Mouse (Mus musculus) midbrain, embryonic 15.5 days (tissue): ENCODE measurements around the gene Erbb4. TPM values are rescaled to one million over a fixed set of nuclear protein-coding genes. Genes with fewer than 3 reads are reported as not detected.

ENCODE experiments used
- ATAC-seq: fragments of 200-750 bp; cut with Nextera tagmentation; replicated peaks from 2 replicates; pipeline ENCODE4 v1.8.0; 2017; ENCODE audit warnings: moderate TSS enrichment
- H3K27ac ChIP-seq: fragments of 300-500 bp; sonication (generic); 2 replicates; pipeline ENCODE4 v1.5.1; 2015; ENCODE audit warnings: mild to moderate bottlenecking, inconsistent platforms
- H3K27me3 ChIP-seq: fragments of 300-500 bp; sonication (generic); replicated peaks from 2 replicates; pipeline ENCODE4 v1.6.1; 2015; ENCODE audit warnings: inconsistent platforms
- H3K36me3 ChIP-seq: fragments of 300-500 bp; sonication (generic); replicated peaks from 2 replicates; pipeline ENCODE4 v1.6.1; 2015; ENCODE audit warnings: inconsistent platforms
- H3K4me1 ChIP-seq: fragments of 300-500 bp; sonication (generic); 2 replicates; pipeline ENCODE4 v1.6.1; 2015; ENCODE audit warnings: inconsistent platforms
- H3K4me2 ChIP-seq: fragments of 300-500 bp; sonication (generic); 2 replicates; pipeline ENCODE4 v1.6.1; 2015; ENCODE audit warnings: inconsistent platforms, mild to moderate bottlenecking, moderate library complexity
- H3K4me3 ChIP-seq: fragments of 300-500 bp; sonication (generic); 2 replicates; pipeline ENCODE4 v1.5.1; 2015; ENCODE audit warnings: mild to moderate bottlenecking, inconsistent platforms
- H3K9ac ChIP-seq: fragments of 300-500 bp; sonication (generic); 2 replicates; pipeline ENCODE4 v1.6.1; 2015; ENCODE audit warnings: mild to moderate bottlenecking, inconsistent platforms
- H3K9me3 ChIP-seq: fragments of 300-500 bp; sonication (generic); 2 replicates; pipeline ENCODE4 v1.6.1; 2016; ENCODE audit warnings: inconsistent platforms
- WGBS: fragments of 180-500 bp; shearing (Covaris S2); methylation state at CpG from one replicate; pipeline ENCODE4 v1.1.7; 2015; ENCODE audit warnings: mixed read lengths; 5-methylcytosine and 5-hydroxymethylcytosine counted together
- polyA plus RNA-seq: library from polyadenylated mRNA; unstranded; fragments of >200 nt; fragmentation: Nextera tagmentation; extraction: Ambion mirVana; gene quantifications from 2 replicates; pipeline ENCODE4 v1.2.1, GENCODE M21; 2015

Gene Erbb4
- polyA plus RNA-seq, 1 experiment from 2014 or later = 15.9 TPM

- WGBS = under 1% methylated on average over 29 of the region's 29 CpGs
Observed at GRCm38 (mm10) chr1:69105493-69106321, 2.2 kb downstream of the Erbb4 start.

DNA sequence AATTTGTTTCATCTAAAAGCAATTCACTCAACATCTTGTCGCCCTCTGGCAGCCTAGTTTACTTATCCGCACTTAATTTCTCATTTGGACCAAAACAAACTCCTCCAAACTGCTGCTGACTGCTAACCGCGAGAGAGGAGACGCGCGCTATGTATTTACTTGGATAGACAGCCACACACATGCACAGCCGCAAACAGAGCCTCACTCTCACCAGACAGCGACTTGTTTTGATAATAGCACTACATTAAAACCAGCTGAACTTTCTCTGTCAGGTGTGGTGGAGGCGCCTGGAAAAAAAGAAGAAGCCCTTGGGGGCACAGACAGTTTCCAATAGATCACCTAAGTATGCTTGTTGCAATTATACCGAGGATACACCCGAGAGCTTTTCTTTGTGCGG lies 2.8 kb downstream of the Erbb4 start:
- H3K9ac ChIP-seq = peak overlapping the region; percentile 32; the same call in 1 of the 2 replicates
- ATAC-seq = no peak
- peak overlapping the region; percentile 95 for H3K4me3 ChIP-seq
- WGBS = under 1% methylated on average over 13 of the region's 13 CpGs
- H3K27ac ChIP-seq = peak overlapping the region; percentile 81
- H3K27me3 ChIP-seq = peaks cover 6% of the 10 kb centered on the region
- no peaks in the 10 kb centered on the region for H3K9me3 ChIP-seq
- H3K4me2 ChIP-seq = peak overlapping the region; percentile 97
- peaks cover 22% of the 10 kb centered on the region for H3K4me1 ChIP-seq
- H3K36me3 ChIP-seq = no peaks in the 10 kb centered on the region

More at GRCm38 (mm10) chr1:69105493-69106321, 2.2 kb downstream of the Erbb4 start:
- ATAC-seq = peak; percentile 53
- peaks cover 22% of the 10 kb centered on the region for H3K4me1 ChIP-seq
- peak overlapping the region; percentile 49 for H3K9ac ChIP-seq
- peak overlapping the region; percentile 81 for H3K27ac ChIP-seq
- H3K4me3 ChIP-seq = peak overlapping the region; percentile 95
- no peaks in the 10 kb centered on the region for H3K36me3 ChIP-seq
- peaks cover 6% of the 10 kb centered on the region for H3K27me3 ChIP-seq
- peak overlapping the region; percentile 97 for H3K4me2 ChIP-seq
- H3K9me3 ChIP-seq = no peaks in the 10 kb centered on the region

DNA sequence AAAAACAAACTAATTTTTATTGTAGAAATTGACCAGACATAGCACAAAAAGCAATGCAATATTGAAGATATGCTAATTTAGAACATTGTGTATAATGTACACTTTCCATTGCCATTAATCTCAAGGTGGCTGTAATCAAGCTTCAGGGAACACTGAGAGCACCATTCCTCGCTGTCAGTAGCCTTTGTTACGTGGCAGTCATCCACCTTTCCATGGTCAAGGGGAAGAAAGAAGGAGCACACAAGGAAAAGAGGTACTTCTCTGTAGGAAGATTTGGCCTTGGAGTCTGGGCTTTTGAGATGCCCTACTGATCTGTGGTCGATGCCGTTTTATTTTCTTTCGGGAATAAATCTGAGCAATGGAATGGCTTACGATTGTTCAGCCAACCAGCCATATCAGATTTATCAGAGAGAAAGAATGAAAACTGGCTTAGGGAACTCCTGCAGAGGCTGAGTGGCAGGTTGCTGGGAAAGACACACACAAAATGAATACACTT lies 4.6 kb downstream of the Erbb4 start:
- H3K4me2 ChIP-seq = peak overlapping the region; percentile 32
- ATAC-seq = no peak
- WGBS = 23% methylated on average over 6 of the region's 6 CpGs
- H3K9ac ChIP-seq = no peak overlapping the region
- peak overlapping the region; percentile 16 for H3K4me3 ChIP-seq
- H3K27ac ChIP-seq = 0 out of 2 replicates have a peak overlapping the region, but pooled peaks have one; percentile 12
- no peaks in the 10 kb centered on the region for H3K36me3 ChIP-seq
- peaks cover 19% of the 10 kb centered on the region for H3K4me1 ChIP-seq
- H3K27me3 ChIP-seq = no peaks in the 10 kb centered on the region
- H3K9me3 ChIP-seq = no peaks in the 10 kb centered on the region

DNA sequence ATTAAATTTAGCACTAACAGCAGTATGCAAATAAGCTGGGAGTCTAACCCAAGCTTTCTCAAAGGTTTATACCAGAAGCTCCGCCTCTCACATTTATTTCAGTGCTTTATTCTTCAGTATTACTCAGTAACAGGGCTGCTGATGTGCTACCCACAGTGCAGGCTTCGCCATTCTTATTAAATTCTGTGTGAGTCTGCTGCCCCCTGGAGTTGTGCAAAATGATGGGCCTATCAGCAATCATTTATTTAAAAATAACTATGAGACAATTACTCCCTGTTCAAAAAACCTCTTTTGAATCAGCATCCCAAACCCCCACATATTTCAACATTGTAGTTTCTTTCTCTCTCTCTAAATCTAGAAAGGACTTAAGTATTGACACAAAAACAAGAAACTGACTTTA lies 6.2 kb downstream of the Erbb4 start:
- Histone ChIP-seq H3K36me3 (no peaks in the 10 kb centered on the region), H3K4me3 (no peak overlapping the region), H3K4me2 (no peak overlapping the region), H3K9ac (no peak overlapping the region), H3K27me3 (no peaks in the 10 kb centered on the region), H3K9me3 (no peaks in the 10 kb centered on the region), H3K4me1 (peaks cover 19% of the 10 kb centered on the region), H3K27ac (no peak overlapping the region)
- WGBS = 84% methylated on average over 2 of the region's 2 CpGs
- ATAC-seq = no peak

GRCm38 (mm10) chr1:69093052-69093451 lies 14.8 kb downstream of the Erbb4 start:
- 32% methylated on average over 3 of the region's 3 CpGs for WGBS
- Histone ChIP-seq H3K27ac (no peak overlapping the region), H3K27me3 (no peaks in the 10 kb centered on the region), H3K4me2 (no peak overlapping the region), H3K9ac (no peak overlapping the region), H3K4me3 (no peak overlapping the region), H3K36me3 (no peaks in the 10 kb centered on the region), H3K4me1 (no peaks in the 10 kb centered on the region), H3K9me3 (no peaks in the 10 kb centered on the region)
- no peak for ATAC-seq

GRCm38 (mm10) chr1:69089331-69089730 lies 18.5 kb downstream of the Erbb4 start:
- Histone ChIP-seq H3K9ac (no peak overlapping the region), H3K36me3 (no peaks in the 10 kb centered on the region), H3K27ac (no peak overlapping the region), H3K4me1 (peaks cover 4% of the 10 kb centered on the region; the same call in 1 of the 2 replicates), H3K4me3 (no peak overlapping the region), H3K27me3 (no peaks in the 10 kb centered on the region), H3K4me2 (no peak overlapping the region), H3K9me3 (no peaks in the 10 kb centered on the region)
- ATAC-seq = no peak
- WGBS = 94% methylated on average over 1 of the region's 1 CpGs

GRCm38 (mm10) chr1:69085753-69086152 lies 22.1 kb downstream of the Erbb4 start:
- Histone ChIP-seq H3K9ac (no peak overlapping the region), H3K27me3 (no peaks in the 10 kb centered on the region), H3K27ac (no peak overlapping the region), H3K36me3 (no peaks in the 10 kb centered on the region), H3K4me2 (no peak overlapping the region), H3K9me3 (no peaks in the 10 kb centered on the region), H3K4me3 (no peak overlapping the region), H3K4me1 (peaks cover 4% of the 10 kb centered on the region; the same call in 1 of the 2 replicates)
- 63% methylated on average over 6 of the region's 6 CpGs for WGBS
- ATAC-seq = no peak

GRCm38 (mm10) chr1:69048918-69049317 lies 58.9 kb downstream of the Erbb4 start:
- H3K4me1 ChIP-seq = no peaks in the 10 kb centered on the region
- no peaks in the 10 kb centered on the region for H3K27me3 ChIP-seq
- no peak overlapping the region for H3K9ac ChIP-seq
- H3K4me3 ChIP-seq = no peak overlapping the region
- no peak overlapping the region for H3K27ac ChIP-seq
- 84% methylated on average over 4 of the region's 4 CpGs for WGBS
- ATAC-seq = no peak
- no peaks in the 10 kb centered on the region for H3K36me3 ChIP-seq
- H3K9me3 ChIP-seq = no peaks in the 10 kb centered on the region
- H3K4me2 ChIP-seq = no peak overlapping the region

GRCm38 (mm10) chr1:69046228-69046978 lies 61.5 kb downstream of the Erbb4 start:
- no peaks in the 10 kb centered on the region for H3K27me3 ChIP-seq
- H3K4me1 ChIP-seq = no peaks in the 10 kb centered on the region
- no peak overlapping the region for H3K4me3 ChIP-seq
- no peak for ATAC-seq
- no peaks in the 10 kb centered on the region for H3K36me3 ChIP-seq
- no peaks in the 10 kb centered on the region for H3K9me3 ChIP-seq
- 68% methylated on average over 11 of the region's 11 CpGs for WGBS
- no peak overlapping the region for H3K4me2 ChIP-seq
- no peak overlapping the region for H3K9ac ChIP-seq
- H3K27ac ChIP-seq = no peak overlapping the region

DNA sequence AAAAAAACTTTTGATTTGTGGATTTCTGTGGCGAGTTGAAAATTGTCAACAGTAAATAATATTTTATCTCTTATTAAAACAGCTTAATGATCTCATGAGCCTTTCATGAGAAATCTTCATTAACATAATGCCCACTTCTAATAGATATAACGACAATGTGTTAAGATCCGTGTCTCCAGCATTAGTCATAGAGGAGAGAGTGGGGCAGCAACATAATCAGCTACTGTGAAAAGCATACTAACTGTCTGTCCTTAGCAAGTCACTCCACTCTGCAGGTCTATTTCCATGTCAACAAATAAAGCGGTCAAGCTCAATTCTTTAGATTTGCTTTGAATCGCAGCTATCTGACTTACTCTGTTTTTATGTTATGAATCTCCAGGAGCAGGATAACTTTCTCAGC lies 80.0 kb downstream of the Erbb4 start:
- no peaks in the 10 kb centered on the region for H3K36me3 ChIP-seq
- H3K9me3 ChIP-seq = no peaks in the 10 kb centered on the region
- H3K4me3 ChIP-seq = no peak overlapping the region
- no peak overlapping the region for H3K27ac ChIP-seq
- H3K4me2 ChIP-seq = no peak overlapping the region
- no peak for ATAC-seq
- WGBS = 25% methylated on average over 5 of the region's 5 CpGs
- H3K4me1 ChIP-seq = peaks cover 7% of the 10 kb centered on the region; the same call in 1 of the 2 replicates
- no peaks in the 10 kb centered on the region for H3K27me3 ChIP-seq
- H3K9ac ChIP-seq = no peak overlapping the region

GRCm38 (mm10) chr1:69024858-69025257 lies 83.0 kb downstream of the Erbb4 start:
- H3K9ac ChIP-seq = no peak overlapping the region
- H3K9me3 ChIP-seq = no peaks in the 10 kb centered on the region
- H3K27me3 ChIP-seq = no peaks in the 10 kb centered on the region
- H3K4me2 ChIP-seq = no peak overlapping the region
- H3K4me1 ChIP-seq = peaks cover 7% of the 10 kb centered on the region; the same call in 1 of the 2 replicates
- ATAC-seq = peak; percentile 82
- 10% methylated on average over 3 of the region's 3 CpGs for WGBS
- no peak overlapping the region for H3K4me3 ChIP-seq
- H3K36me3 ChIP-seq = no peaks in the 10 kb centered on the region
- no peak overlapping the region for H3K27ac ChIP-seq

DNA sequence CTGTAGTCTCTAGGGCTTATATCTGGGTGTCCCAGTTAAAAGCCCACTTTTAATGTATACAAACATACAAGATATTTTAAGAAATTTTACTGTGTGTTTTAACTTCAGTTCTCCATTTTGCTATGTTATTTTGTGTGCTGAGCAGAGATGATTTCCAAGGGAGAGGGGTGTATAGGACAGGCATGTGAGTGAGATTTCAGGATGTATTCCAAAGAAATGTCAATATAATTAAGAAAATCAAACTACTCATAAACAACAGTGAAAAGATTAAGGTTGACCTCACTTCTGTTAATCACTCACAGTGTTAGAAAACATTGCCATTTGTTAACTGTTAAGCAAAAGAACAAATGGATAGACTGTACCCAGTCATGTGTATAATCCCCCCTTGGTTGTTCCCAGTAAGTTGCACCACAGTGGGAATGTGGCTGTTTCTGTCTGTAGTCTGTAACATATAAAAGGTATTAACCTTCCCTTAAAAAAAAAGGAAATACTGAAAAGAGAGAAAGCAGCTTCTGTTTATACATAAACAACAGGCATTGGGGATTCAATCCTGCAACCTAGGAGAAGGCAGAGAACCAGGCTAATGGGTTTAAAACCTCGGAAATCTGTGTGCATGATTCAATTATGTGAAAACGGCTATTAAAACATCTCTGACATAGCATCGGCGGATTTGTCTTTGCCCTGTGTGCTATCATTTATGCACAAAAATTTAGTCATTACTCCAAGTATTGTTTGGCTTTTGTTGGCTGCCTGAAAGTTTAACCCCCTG lies 84.5 kb downstream of the Erbb4 start:
- H3K4me3 ChIP-seq = no peak overlapping the region
- no peaks in the 10 kb centered on the region for H3K36me3 ChIP-seq
- H3K27ac ChIP-seq = no peak overlapping the region
- peaks cover 6% of the 10 kb centered on the region; the same call in 1 of the 2 replicates for H3K4me1 ChIP-seq
- H3K27me3 ChIP-seq = no peaks in the 10 kb centered on the region
- no peak overlapping the region for H3K9ac ChIP-seq
- no peaks in the 10 kb centered on the region for H3K9me3 ChIP-seq
- H3K4me2 ChIP-seq = no peak overlapping the region
- 22% methylated on average over 4 of the region's 4 CpGs for WGBS
- ATAC-seq = no peak; the same call in 1 of the 2 replicates
